Mouse (Mus musculus) embryonic facial prominence, embryonic 15.5 days (tissue): ENCODE measurements around the gene Hyal1. TPM values are rescaled to one million over a fixed set of nuclear protein-coding genes. Genes with fewer than 3 reads are reported as not detected.

Experiments
- ATAC-seq: fragments of 200-750 bp; cut with Nextera tagmentation; 2 replicates; pipeline ENCODE4 v1.8.0; 2017; ENCODE audit warnings: low read depth, moderate TSS enrichment; ENCODE audit not compliant: insufficient number of reproducible peaks, low FRiP score, low TSS enrichment
- H3K27ac ChIP-seq: fragments of 300-500 bp; sonication (generic); replicated peaks from 2 replicates; pipeline ENCODE4 v1.5.1; 2015; ENCODE audit warnings: mild to moderate bottlenecking, inconsistent platforms
- H3K27me3 ChIP-seq: fragments of 300-500 bp; sonication (generic); 2 replicates; pipeline ENCODE4 v1.6.1; 2015; ENCODE audit warnings: inconsistent platforms
- H3K36me3 ChIP-seq: fragments of 300-500 bp; sonication (generic); 2 replicates; pipeline ENCODE4 v1.6.1; 2015; ENCODE audit warnings: mild to moderate bottlenecking, inconsistent platforms
- H3K4me1 ChIP-seq: fragments of 300-500 bp; sonication (generic); 2 replicates; pipeline ENCODE4 v1.6.1; 2015; ENCODE audit warnings: inconsistent platforms
- H3K4me2 ChIP-seq: fragments of 300-500 bp; sonication (generic); replicated peaks from 2 replicates; pipeline ENCODE4 v1.6.1; 2015; ENCODE audit warnings: mild to moderate bottlenecking, inconsistent platforms
- H3K4me3 ChIP-seq: fragments of 300-500 bp; sonication (generic); replicated peaks from 2 replicates; pipeline ENCODE4 v1.5.1; 2015; ENCODE audit warnings: mild to moderate bottlenecking, inconsistent platforms
- H3K9ac ChIP-seq: fragments of 300-500 bp; sonication (generic); 2 replicates; pipeline ENCODE4 v1.6.1; 2015; ENCODE audit warnings: inconsistent platforms
- H3K9me3 ChIP-seq: fragments of 300-500 bp; sonication (generic); replicated peaks from 2 replicates; pipeline ENCODE4 v1.6.1; 2016; ENCODE audit warnings: inconsistent platforms
- WGBS: fragments of 180-500 bp; shearing (Covaris S2); methylation state at CpG from one replicate; pipeline ENCODE4 v1.1.7; 2015; 5-methylcytosine and 5-hydroxymethylcytosine counted together
- polyA plus RNA-seq: library from polyadenylated mRNA; unstranded; fragments of >200 nt; fragmentation: Nextera tagmentation; extraction: Ambion mirVana; gene quantifications from 2 replicates; pipeline ENCODE4 v1.2.1, GENCODE M21; 2015

Hyal1 gene
- polyA plus RNA-seq, 1 experiment from 2014 or later = 15.7 TPM

GRCm38 (mm10) chr9:107575579-107576356 is 959 bp upstream of the Hyal1 start:
- Histone ChIP-seq H3K27ac (peak overlapping the region; percentile 91), H3K27me3 (no peaks in the 10 kb centered on the region), H3K4me1 (peaks cover 64% of the 10 kb centered on the region), H3K36me3 (peaks cover 39% of the 10 kb centered on the region), H3K9me3 (no peaks in the 10 kb centered on the region), H3K9ac (no peak overlapping the region), H3K4me2 (0 out of 2 replicates have a peak overlapping the region, but pooled peaks have one; percentile 57), H3K4me3 (0 out of 2 replicates have a peak overlapping the region, but pooled peaks have one; percentile 45)
- WGBS = 65% methylated on average over 14 of the region's 14 CpGs
- ATAC-seq = no peak

GRCm38 (mm10) chr9:107577871-107578270 is 1.1 kb downstream of the Hyal1 start:
- H3K4me2 ChIP-seq = no peak overlapping the region; the same call in 1 of the 2 replicates
- peaks cover 22% of the 10 kb centered on the region for H3K36me3 ChIP-seq
- H3K4me1 ChIP-seq = peaks cover 65% of the 10 kb centered on the region
- no peaks in the 10 kb centered on the region for H3K9me3 ChIP-seq
- H3K9ac ChIP-seq = no peak overlapping the region
- ATAC-seq = no peak
- WGBS = 92% methylated on average over 10 of the region's 10 CpGs
- no peaks in the 10 kb centered on the region for H3K27me3 ChIP-seq
- H3K27ac ChIP-seq = no peak overlapping the region
- H3K4me3 ChIP-seq = no peak overlapping the region

- H3K4me2 ChIP-seq = peak within 1 kb of the TSS; percentile 73
- 74% methylated on average over 3 of the region's 3 CpGs for WGBS
- peaks cover 22% of the 10 kb centered on the region for H3K36me3 ChIP-seq
- H3K4me3 ChIP-seq = 0 out of 2 replicates have a peak within 1 kb of the TSS, but pooled peaks have one; percentile 65
- no peak within 1 kb of the TSS for H3K9ac ChIP-seq
- ATAC-seq = no peak
- peak within 1 kb of the TSS; percentile 97 for H3K27ac ChIP-seq
- no peaks in the 10 kb centered on the region for H3K9me3 ChIP-seq
- H3K4me1 ChIP-seq = peaks cover 65% of the 10 kb centered on the region
- H3K27me3 ChIP-seq = no peaks in the 10 kb centered on the region
These were observed 1.9 kb downstream of the Hyal1 start, which contains the start of gene Naa80 for GRCm38 (mm10) chr9:107578587-107578986. Gene Naa80, plus strand, starts transcription at chr9:107578887.

GRCm38 (mm10) chr9:107579023-107579900 is 2.5 kb downstream of the Hyal1 start:
- Histone ChIP-seq H3K9me3 (no peaks in the 10 kb centered on the region), H3K27ac (peak overlapping the region; percentile 97), H3K4me3 (0 out of 2 replicates have a peak overlapping the region, but pooled peaks have one; percentile 65), H3K4me2 (peak overlapping the region; percentile 73; the same call in 1 of the 2 replicates), H3K27me3 (no peaks in the 10 kb centered on the region), H3K4me1 (peaks cover 65% of the 10 kb centered on the region), H3K9ac (no peak overlapping the region), H3K36me3 (peaks cover 24% of the 10 kb centered on the region)
- WGBS = 91% methylated on average over 14 of the region's 14 CpGs
- ATAC-seq = no peak

- Histone ChIP-seq H3K9me3 (no peaks in the 10 kb centered on the region), H3K27me3 (no peaks in the 10 kb centered on the region), H3K27ac (peak within 1 kb of the TSS; percentile 97), H3K4me2 (peak within 1 kb of the TSS; percentile 73), H3K36me3 (peaks cover 16% of the 10 kb centered on the region), H3K4me1 (peaks cover 63% of the 10 kb centered on the region), H3K4me3 (peak within 1 kb of the TSS; percentile 65), H3K9ac (peak within 1 kb of the TSS; percentile 68)
- WGBS = under 1% methylated on average over 32 of the region's 32 CpGs
- ATAC-seq = peak; percentile 83
These were observed 4.0 kb downstream of the Hyal1 start, which contains the start of gene Hyal3 for GRCm38 (mm10) chr9:107580501-107581317. Gene Hyal3, plus strand, starts transcription at chr9:107580818.

- peak overlapping the region; percentile 65 for H3K4me3 ChIP-seq
- H3K9ac ChIP-seq = peak overlapping the region; percentile 68
- peak overlapping the region; percentile 73 for H3K4me2 ChIP-seq
- H3K27me3 ChIP-seq = no peaks in the 10 kb centered on the region
- peaks cover 54% of the 10 kb centered on the region for H3K4me1 ChIP-seq
- no peaks in the 10 kb centered on the region for H3K9me3 ChIP-seq
- WGBS = 66% methylated on average over 4 of the region's 4 CpGs
- H3K36me3 ChIP-seq = peaks cover 16% of the 10 kb centered on the region
- peak overlapping the region; percentile 97 for H3K27ac ChIP-seq
- ATAC-seq = no peak
These were observed 4.9 kb downstream of the Hyal1 start for GRCm38 (mm10) chr9:107581584-107581983.

- no peak overlapping the region for H3K4me2 ChIP-seq
- peaks cover 16% of the 10 kb centered on the region for H3K36me3 ChIP-seq
- H3K4me1 ChIP-seq = peaks cover 44% of the 10 kb centered on the region
- H3K9me3 ChIP-seq = no peaks in the 10 kb centered on the region
- no peak overlapping the region for H3K9ac ChIP-seq
- 85% methylated on average over 7 of the region's 7 CpGs for WGBS
- no peak overlapping the region for H3K27ac ChIP-seq
- H3K4me3 ChIP-seq = no peak overlapping the region
- ATAC-seq = no peak
- no peaks in the 10 kb centered on the region for H3K27me3 ChIP-seq
These were observed 5.9 kb downstream of the Hyal1 start for GRCm38 (mm10) chr9:107582509-107583062.

DNA sequence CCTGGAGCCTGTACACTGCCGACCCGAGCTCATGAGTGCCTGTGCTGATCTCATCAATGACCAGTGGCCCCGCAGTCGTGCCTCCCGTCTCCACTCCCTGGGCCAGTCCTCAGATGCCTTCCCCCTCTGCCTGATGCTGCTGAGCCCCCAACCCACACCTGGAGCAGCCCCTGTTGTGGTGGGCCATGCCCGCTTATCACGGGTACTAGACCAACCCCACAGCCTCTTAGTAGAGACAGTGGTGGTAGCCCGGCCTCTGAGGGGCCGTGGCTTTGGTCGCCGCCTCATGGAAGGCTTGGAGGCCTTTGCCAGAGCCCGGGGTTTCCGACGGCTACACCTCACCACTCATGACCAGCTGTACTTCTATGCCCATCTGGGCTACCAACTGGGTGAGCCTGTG is 6.4 kb downstream of the Hyal1 start:
- Histone ChIP-seq H3K9ac (no peak overlapping the region), H3K9me3 (no peaks in the 10 kb centered on the region), H3K4me3 (no peak overlapping the region), H3K4me2 (no peak overlapping the region), H3K27ac (no peak overlapping the region), H3K36me3 (peaks cover 16% of the 10 kb centered on the region), H3K27me3 (no peaks in the 10 kb centered on the region), H3K4me1 (peaks cover 41% of the 10 kb centered on the region)
- ATAC-seq = no peak
- 90% methylated on average over 14 of the region's 14 CpGs for WGBS

DNA sequence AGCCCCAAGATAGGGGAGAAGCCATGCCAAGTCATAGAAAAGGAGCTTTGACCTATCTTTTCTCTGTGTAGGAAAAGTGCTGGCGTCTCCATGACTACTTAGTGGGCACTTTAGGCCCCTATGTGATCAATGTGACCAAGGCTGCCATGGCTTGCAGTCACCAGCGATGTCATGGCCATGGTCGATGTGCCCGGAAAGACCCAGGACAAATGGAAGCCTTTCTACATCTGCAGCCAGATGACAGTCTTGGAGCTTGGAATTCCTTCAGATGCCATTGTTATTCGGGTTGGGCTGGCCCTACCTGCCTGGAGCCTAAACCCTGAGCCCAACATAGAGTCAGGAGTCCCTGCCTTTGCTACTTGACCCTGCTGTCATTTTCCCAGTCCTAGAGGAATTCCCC is 9.8 kb downstream of the Hyal1 start:
- WGBS = 89% methylated on average over 5 of the region's 5 CpGs
- no peaks in the 10 kb centered on the region for H3K27me3 ChIP-seq
- no peak overlapping the region for H3K4me2 ChIP-seq
- H3K4me3 ChIP-seq = no peak overlapping the region
- no peaks in the 10 kb centered on the region for H3K9me3 ChIP-seq
- no peak overlapping the region for H3K9ac ChIP-seq
- no peak for ATAC-seq
- peaks cover 37% of the 10 kb centered on the region for H3K36me3 ChIP-seq
- peaks cover 28% of the 10 kb centered on the region for H3K4me1 ChIP-seq
- no peak overlapping the region for H3K27ac ChIP-seq
